Mouse (Mus musculus): ENCODE results near the gene Scnm1.

GRCm38 (mm10) chr3:95159987-95160963 is 26.5 kb upstream of the Scnm1 start, which contains the start of gene Sema6c:
- TF ChIP-seq CTCF (IDR thresholded peaks at IDR 0.05; ENCODE audit: extremely low read depth, insufficient read length, insufficient replicate concordance, low read depth, low read length) (no peak), POLR2A (IDR thresholded peaks at IDR 0.05; ENCODE audit: low read depth, low read length) (peak; percentile 52; the same call in 1 of the 2 replicates)

Data from small intestine, adult 2 months (tissue).